Mouse (Mus musculus) lung, postnatal 14 days (tissue): Measurements from ENCODE around the gene Prrt3.

Experiments
- DNase-seq: peaks from one replicate; pipeline ENCODE4 v3.0.0; 2021

Prrt3 gene

DNA sequence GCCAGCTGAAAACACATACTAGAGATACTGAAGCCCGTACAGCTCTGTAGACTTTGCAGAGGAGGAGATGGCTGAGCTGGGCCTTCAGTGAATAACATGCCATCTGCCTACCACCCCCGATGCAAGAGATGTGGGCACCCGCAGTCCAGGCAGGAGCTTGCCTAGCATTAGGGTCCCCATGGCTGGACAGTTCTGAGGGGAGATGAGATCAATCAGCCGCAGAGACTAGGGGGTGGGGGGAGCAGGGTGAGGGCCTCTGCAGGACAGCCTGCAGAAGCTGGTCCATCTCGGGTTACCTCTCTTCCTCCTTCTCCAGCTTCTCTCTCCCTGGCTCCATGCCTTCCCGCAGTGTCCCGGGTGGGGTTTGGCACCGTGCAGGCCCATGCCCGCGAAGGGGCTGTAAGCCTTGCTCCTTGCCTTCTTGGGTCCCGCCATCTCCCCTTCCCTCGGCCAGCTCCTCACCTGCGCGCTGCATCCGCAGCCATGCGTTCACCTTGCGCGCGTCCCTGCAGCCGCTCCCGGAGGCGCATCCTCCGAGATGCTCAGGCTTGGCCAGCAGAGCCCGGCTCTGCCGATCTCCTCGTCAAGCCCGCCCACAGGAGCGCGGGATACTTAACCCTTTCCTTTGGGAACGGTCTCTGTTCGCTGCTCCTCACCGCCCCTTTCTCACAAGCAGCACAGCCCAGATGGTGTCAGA lies at the start of gene Prrt3:
Gene Prrt3, minus strand, starts transcription at position 544 of the 697 bp plus-strand sequence.
- no peak for DNase-seq

GRCm38 (mm10) chr6:113543906-113544481 lies 42.3 kb upstream of the Prrt3 start:
- no peak for DNase-seq

GRCm38 (mm10) chr6:113541610-113542009 lies 39.9 kb upstream of the Prrt3 start:
- no peak for DNase-seq

- DNase-seq: no peak
Observed at GRCm38 (mm10) chr6:113534886-113535285, 33.2 kb upstream of the Prrt3 start.

GRCm38 (mm10) chr6:113531840-113532404 lies 30.2 kb upstream of the Prrt3 start:
- no peak for DNase-seq

- DNase-seq: peak; percentile 92
Observed at GRCm38 (mm10) chr6:113530932-113531839, 29.5 kb upstream of the Prrt3 start, which contains the start of the genes Emc3 and Fancd2. Gene Emc3, minus strand, starts transcription at chr6:113531652. Gene Fancd2, plus strand, starts transcription at chr6:113531682.

GRCm38 (mm10) chr6:113523420-113523819 lies 21.7 kb upstream of the Prrt3 start:
- no peak for DNase-seq

DNA sequence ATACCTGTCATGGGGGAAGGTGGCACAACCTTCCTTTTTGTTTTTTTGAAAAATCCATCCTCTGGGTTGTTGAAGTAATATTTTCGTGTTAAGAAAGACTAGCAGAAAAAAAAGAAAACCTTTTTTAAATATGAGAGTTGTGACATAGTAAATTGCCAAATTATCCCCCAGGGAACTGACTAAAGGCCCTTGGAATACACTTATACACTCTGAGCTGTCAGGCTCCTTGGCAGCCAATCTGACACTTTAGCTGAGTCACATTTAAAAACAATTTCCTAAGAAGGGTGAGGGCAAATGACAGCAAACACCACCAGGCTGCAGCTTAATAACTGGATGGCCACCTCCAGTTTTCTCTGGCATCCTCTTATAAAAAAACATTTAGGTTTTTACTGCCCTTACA lies 20.6 kb upstream of the Prrt3 start:
- DNase-seq: no peak

- no peak for DNase-seq
Observed at GRCm38 (mm10) chr6:113517434-113518080, 15.8 kb upstream of the Prrt3 start.

GRCm38 (mm10) chr6:113514600-113514999 lies 12.9 kb upstream of the Prrt3 start:
- no peak for DNase-seq

- no peak for DNase-seq
Observed at GRCm38 (mm10) chr6:113513944-113514343, 12.2 kb upstream of the Prrt3 start.

- DNase-seq: no peak
Observed at GRCm38 (mm10) chr6:113508947-113509280, 7.2 kb upstream of the Prrt3 start.

DNA sequence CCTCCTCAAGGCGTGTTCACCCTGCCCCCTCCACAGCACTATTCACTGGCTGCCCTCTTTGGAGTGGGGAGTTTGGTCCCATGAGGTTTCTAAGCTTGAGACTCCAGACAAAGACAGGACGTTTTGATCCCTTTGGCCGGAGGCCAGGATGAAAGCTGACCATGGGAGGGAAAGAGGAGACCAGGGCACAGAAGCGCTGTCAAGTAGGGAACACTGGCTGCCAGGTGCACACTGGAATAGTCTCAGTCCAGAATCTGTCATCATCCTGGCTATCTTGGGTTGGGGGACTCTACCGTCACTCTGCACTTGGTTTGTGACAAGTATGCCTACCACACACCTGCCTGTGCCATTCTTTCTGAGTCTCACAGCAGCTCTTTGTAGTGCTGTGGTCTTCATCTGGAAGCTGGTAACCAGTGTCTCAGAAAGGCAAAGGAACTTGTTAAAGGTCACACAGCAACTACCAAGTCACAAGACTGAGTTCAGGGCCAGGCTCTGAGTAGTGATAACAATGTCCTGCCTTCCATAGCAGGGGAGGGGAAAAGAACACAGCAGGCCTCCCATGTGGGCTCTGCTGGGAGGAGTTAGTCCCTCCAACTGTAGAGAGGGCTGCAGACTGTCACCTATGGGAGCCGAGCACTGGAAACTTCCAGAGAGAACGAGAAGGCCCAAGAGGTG lies 6.7 kb upstream of the Prrt3 start:
- no peak for DNase-seq

- DNase-seq: no peak
Observed at GRCm38 (mm10) chr6:113507130-113507529, 5.4 kb upstream of the Prrt3 start.

DNA sequence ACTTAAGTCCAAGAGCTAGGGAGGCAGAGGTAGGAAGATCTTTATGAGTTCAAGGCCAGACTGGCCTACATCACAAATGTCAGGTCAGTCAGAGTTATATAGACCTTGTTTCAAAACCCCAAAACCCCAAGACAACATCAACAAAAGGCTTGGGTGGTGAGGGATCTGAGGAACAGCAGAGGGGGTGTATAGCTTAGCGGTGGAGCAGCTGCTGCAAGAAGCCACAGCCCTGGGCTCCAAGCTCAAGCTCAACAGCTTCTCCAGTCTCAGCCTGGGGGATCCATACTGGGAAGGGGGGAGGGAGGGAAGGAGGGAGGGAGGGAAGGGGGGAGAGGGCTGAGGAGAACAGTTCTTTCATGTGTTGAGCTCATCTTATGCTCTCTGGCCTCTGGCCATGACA lies 4.0 kb upstream of the Prrt3 start:
- no peak for DNase-seq

DNA sequence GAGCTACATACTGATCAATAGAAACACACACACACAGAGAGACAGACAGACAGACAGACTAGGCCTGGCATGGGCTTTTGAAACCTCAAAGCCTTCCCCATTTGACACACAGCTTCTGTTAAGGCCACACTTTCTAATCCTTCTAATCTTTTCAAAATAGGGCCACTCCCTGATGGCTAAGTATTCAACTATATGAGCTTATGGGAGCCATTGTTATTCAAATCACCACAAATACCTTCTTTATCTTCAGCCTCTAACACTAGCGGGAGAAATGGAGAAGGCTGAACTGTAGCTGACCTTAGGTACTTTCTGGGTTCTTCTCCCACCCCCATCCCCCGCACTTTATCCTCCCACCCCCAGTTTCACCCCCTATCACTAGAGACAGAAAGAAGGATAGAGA lies 1.1 kb upstream of the Prrt3 start:
- no peak for DNase-seq

- no peak for DNase-seq
Observed at GRCm38 (mm10) chr6:113499346-113499745, 2.4 kb downstream of the Prrt3 start.

DNA sequence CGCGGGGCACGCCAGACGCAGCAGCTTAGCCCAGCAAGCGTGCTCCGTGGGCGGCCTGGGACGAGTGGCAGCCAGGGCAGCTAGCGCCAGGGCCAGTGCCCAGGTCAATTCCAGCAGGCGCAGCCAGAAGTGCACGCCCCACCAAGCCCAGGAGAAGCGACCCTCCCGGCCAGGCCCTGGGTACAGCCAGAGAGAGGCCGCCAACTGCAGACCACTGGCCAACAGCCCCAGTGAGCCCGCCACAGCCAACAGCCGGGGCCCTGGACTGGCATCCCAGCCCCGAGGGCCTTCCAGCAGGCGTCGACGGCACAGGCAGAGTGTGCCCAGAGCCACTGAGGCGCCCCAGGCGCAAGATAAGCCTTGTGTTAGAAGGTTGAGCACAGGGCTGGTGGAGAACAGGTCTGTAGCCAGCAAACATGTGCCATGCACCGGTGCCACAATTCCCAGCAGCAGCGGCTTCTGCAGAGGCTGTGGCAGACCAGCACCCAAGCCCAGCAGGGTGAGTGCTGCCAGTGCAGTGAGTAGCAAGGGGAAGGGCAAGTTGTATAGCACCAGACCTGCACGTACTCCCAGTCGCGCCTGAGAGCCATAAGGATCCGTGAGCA lies 6.6 kb downstream of the Prrt3 start:
- no peak for DNase-seq

DNA sequence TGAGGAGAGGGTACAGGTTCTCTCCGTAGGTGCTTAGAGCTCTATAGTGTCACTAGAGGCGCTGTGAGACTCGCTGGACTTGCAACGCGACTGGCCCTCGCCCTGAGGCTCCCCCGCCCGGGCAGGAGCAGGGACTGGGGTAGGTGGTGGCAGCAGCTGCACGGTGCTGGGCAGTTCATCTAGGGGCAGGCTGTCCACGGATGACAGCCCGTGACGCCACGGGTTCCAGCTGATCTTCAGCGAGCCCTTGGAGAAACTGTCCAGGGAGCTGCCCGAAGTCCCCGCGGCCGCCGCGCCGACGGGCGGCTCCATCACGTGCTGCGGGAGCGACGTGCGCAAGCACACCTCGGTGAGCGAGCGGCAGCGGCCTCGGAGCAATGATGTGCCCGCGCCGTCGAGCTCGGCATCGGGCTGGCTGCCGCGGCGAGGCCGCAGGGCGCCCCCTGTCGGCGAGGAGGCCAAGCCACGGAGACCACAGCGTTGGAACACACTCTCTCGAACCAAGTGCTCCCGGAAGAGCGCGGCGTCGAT lies 7.4 kb downstream of the Prrt3 start:
- DNase-seq: peak; percentile 84

GRCm38 (mm10) chr6:113492101-113492864 lies 9.4 kb downstream of the Prrt3 start:
- no peak for DNase-seq

DNA sequence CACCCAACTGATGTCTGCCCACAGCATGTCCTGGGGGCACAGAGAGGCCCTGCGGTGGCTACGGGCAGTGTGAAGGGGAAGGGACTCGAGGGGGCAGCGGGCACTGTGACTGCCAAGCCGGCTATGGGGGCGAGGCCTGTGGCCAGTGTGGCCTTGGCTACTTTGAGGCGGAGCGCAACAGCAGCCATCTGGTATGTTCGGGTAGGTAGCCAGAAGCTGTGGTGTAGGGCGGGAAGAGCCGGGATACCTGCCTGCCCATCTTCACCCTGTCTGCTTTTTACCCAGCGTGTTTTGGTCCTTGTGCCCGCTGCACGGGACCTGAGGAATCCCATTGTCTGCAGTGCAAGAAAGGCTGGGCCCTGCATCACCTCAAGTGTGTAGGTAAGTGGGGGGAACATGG lies 12.3 kb downstream of the Prrt3 start:
- DNase-seq: no peak
